Mouse (Mus musculus) limb, embryonic 14.5 days (tissue): ENCODE data around the gene Mroh2a. TPM values are rescaled to one million over a fixed set of nuclear protein-coding genes. Genes with fewer than 3 reads are reported as not detected.

ENCODE experiments used
- ATAC-seq: fragments of 200-750 bp; cut with Nextera tagmentation; 2 replicates; pipeline ENCODE4 v1.8.0; 2017; ENCODE audit warnings: low read depth, moderate number of reproducible peaks, moderate TSS enrichment; ENCODE audit not compliant: low FRiP score
- DNase-seq: peaks from one replicate; pipeline ENCODE4 v3.0.0-alpha.2; 2015; ENCODE audit warnings: low spot score
- H3K27ac ChIP-seq: fragments of 300-500 bp; sonication (generic); replicated peaks from 2 replicates; pipeline ENCODE4 v1.5.1; 2014; ENCODE audit warnings: low read depth, mild to moderate bottlenecking, low read length, moderate library complexity, mixed read lengths
- H3K27me3 ChIP-seq: fragments of 300-500 bp; sonication (generic); 2 replicates; pipeline ENCODE4 v1.6.1; 2014; ENCODE audit warnings: low read length, mixed read lengths; ENCODE audit not compliant: control insufficient read depth, insufficient read depth
- H3K36me3 ChIP-seq: fragments of 300-500 bp; sonication (generic); 2 replicates; pipeline ENCODE4 v1.6.1; 2014; ENCODE audit warnings: mild to moderate bottlenecking, low read length, moderate library complexity, mixed read lengths; ENCODE audit not compliant: control insufficient read depth, insufficient read depth
- H3K4me1 ChIP-seq: fragments of 300-500 bp; sonication (generic); 2 replicates; pipeline ENCODE4 v1.6.1; 2014; ENCODE audit warnings: antibody characterized with exemption, low read length, mixed read lengths; ENCODE audit not compliant: control insufficient read depth, insufficient read depth
- H3K4me2 ChIP-seq: fragments of 300-500 bp; sonication (generic); replicated peaks from 2 replicates; pipeline ENCODE4 v1.6.1; 2014; ENCODE audit warnings: low read depth, mild to moderate bottlenecking, low read length, moderate library complexity; ENCODE audit not compliant: severe bottlenecking
- H3K4me3 ChIP-seq: fragments of 300-500 bp; sonication (generic); replicated peaks from 2 replicates; pipeline ENCODE4 v1.5.1; 2014; ENCODE audit warnings: low read length
- H3K9ac ChIP-seq: fragments of 300-500 bp; sonication (generic); 2 replicates; pipeline ENCODE4 v1.6.1; 2014; ENCODE audit warnings: mild to moderate bottlenecking, low read depth, low read length, moderate library complexity; ENCODE audit not compliant: severe bottlenecking
- H3K9me3 ChIP-seq: fragments of 300-500 bp; sonication (generic); 2 replicates; pipeline ENCODE4 v1.6.1; 2016; ENCODE audit warnings: low read length; ENCODE audit not compliant: control insufficient read depth
- POLR2A ChIP-seq: fragments of 200-500 bp; IDR thresholded peaks from 2 replicates; pipeline ENCODE4 v1.8.0; 2012; ENCODE audit warnings: inconsistent platforms, mild to moderate bottlenecking, moderate library complexity, borderline replicate concordance; ENCODE audit not compliant: insufficient read depth, insufficient read length; ENCODE audit errors: extremely low read depth
- WGBS: fragments of 180-500 bp; shearing (Covaris S2); extraction: QIAGEN DNeasy Blood & Tissue Kit; methylation state at CpG from one replicate; pipeline ENCODE4 v1.1.7; 2014; 5-methylcytosine and 5-hydroxymethylcytosine counted together
- polyA plus RNA-seq, 2 experiments: library from polyadenylated mRNA; depleted of rRNA in 1 of 2; stranded (reverse) in 1 of 2; unstranded in 1 of 2; fragments of >200 nt; fragmentation: Nextera tagmentation in 1 of 2; extraction: Ambion mirVana in 1 of 2; gene quantifications; 2 replicates each; pipeline versions ENCODE4 v1.2.1 to v1.2.3; 2012 to 2014

The Mroh2a gene
- polyA plus RNA-seq (2012; rRNA removed) (0.15 and 0.20 TPM in 2 replicates), polyA plus RNA-seq (2014; fragmentation: Nextera tagmentation; extraction: Ambion mirVana) (1.7 and 2.2 TPM in 2 replicates)

DNA sequence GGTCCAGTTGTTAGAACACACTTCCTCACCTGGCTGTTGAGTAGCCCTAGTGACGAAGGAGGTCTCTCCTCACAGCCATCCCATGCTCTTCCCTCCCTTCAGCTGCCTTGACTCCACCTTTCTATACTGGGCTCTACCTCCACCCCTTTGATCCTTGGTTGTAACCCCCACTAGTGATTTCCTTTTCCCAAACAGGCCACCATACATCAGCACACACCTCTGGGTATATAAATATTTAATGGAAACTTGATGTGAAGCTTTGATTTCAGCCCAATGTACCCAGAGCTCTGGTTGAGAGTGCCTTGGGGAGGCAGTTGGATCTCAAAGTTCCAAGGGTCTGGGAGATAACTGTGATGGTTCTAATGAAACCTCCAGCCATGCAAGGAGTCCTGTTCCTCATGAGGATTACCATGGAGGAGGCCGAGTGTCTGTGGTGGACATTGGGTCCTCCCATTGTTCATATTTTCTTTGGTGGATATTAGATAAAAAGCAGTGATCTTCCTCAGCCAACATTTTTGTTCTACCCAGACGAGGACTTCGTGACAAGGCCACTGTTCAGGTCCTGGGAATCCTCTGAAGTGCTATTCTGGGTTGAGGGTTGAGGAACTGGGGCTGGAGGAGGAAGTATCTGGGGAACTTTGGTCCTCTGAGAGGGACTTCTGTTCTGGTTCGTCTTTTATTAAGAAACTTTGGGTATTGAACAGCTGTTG, at the start of gene Mroh2a:
Gene Mroh2a (plus strand): TSS at position 317 of the 710 bp plus-strand sequence.
- no peak for DNase-seq
- no peak for TF ChIP-seq POLR2A

DNA sequence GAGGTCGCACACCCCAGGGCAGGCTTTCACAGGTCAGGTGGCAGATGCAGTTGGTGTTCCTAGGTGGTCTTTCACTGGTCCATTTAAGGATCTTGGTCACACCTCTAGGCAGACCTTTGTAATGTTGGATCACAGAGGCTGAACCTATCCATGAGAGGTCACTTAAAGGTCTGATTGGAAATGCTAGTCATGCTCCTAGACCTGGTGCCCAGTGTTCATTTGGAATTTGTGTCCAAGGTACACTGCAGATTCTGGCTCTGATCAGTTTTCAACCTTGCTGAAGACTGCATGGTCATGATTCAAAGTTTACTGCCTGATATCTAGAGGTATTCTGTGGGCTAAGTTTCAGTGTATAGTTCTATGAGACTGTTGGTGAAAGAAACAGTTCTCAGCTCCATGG, 47.1 kb upstream of the Mroh2a start:
- Histone ChIP-seq H3K4me1 (no peaks in the 10 kb centered on the region), H3K36me3 (no peaks in the 10 kb centered on the region), H3K4me2 (no peak overlapping the region), H3K27me3 (no peaks in the 10 kb centered on the region), H3K4me3 (no peak overlapping the region), H3K9me3 (peaks cover 11% of the 10 kb centered on the region), H3K27ac (no peak overlapping the region), H3K9ac (no peak overlapping the region)
- no peak for DNase-seq
- no peak for ATAC-seq
- TF ChIP-seq POLR2A, result no peak
- 92% methylated on average over 1 of the region's 1 CpGs for WGBS

More for the DNA sequence above, at the start of gene Mroh2a:
- Histone ChIP-seq H3K4me3 (no peak within 1 kb of the TSS), H3K4me1 (no peaks in the 10 kb centered on the region), H3K27me3 (no peaks in the 10 kb centered on the region), H3K9ac (no peak within 1 kb of the TSS), H3K27ac (no peak within 1 kb of the TSS), H3K4me2 (no peak within 1 kb of the TSS), H3K36me3 (no peaks in the 10 kb centered on the region), H3K9me3 (peaks cover 68% of the 10 kb centered on the region)
- no peak for ATAC-seq
- 55% methylated on average over 5 of the region's 5 CpGs for WGBS

DNA sequence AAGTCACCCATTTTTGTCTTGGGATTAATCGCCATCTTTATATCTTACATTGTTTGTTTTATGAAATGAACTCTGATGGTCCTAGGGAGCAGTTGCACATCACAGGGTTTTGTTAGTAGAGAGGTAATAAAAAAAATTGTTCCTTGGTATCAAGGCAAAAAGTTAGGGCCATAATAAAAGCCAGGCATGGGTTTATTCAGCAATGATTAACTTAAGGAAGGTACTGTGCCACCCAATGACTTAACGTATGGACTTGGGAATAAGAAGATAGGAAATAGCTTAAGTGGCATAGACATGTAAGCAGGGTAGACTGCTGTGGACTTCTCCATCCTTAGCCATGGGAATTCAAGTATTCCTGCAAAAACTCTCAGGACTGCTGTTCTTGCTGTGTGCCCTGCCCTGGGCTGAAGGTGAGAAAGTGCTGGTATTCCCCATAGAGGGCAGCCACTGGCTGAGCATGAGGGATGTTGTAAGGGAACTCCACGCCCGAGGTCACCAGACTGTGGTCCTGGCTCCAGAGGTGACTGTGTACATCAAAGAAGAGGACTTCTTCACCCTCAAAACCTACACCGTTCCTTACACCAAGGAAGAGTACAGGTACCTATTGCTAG, 40.4 kb upstream of the Mroh2a start:
- no peaks in the 10 kb centered on the region for H3K27me3 ChIP-seq
- no peaks in the 10 kb centered on the region for H3K4me1 ChIP-seq
- no peaks in the 10 kb centered on the region for H3K36me3 ChIP-seq
- H3K4me3 ChIP-seq, result no peak overlapping the region
- ATAC-seq (no peak), DNase-seq (no peak)
- H3K9ac ChIP-seq, result no peak overlapping the region
- TF ChIP-seq POLR2A, result no peak
- WGBS, result 86% methylated on average over 5 of the region's 5 CpGs
- no peaks in the 10 kb centered on the region for H3K9me3 ChIP-seq
- H3K27ac ChIP-seq, result no peak overlapping the region
- H3K4me2 ChIP-seq, result no peak overlapping the region

DNA sequence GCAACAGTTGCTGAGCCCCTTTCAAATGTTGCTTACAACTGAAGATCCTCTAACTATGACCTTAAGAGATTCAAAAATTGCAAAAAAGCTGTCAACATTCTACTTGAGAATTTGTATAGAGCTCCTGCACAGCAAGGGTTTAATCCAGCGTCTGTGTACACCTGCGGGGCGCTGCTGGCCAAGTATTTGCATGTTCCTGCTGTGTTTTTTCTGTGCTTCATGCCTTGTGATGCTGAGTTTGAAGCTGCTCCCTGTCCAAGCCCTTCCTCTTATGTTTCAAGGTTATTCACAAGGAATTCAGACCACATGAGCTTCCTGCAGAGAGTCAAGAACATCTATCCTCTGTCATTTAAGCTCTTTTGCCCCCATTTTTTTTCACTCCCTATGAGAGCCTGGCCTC, 34.6 kb upstream of the Mroh2a start:
- no peak for ATAC-seq
- 61% methylated on average over 3 of the region's 3 CpGs for WGBS

DNA sequence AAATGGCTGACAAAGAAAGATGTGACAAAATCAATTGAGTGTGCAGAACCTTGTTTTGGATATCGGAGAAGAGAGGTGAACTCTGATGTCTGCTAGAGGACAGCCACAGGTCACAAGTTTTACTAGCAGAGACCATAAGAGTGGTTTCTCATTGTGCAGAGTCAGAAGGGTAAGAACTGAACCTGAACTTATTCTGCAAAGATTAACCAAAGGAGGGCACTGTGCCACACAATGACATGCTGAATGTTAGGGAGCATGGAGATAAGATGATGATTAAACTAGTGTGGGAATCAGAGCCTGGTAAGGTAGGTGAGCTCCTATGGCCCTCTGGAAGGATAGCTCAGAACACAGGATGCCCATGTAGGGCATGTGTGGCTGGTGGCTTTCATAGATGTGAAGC, 31.1 kb upstream of the Mroh2a start:
- ATAC-seq (no peak), DNase-seq (no peak)
- no peak for TF ChIP-seq POLR2A
- 97% methylated on average over 1 of the region's 1 CpGs for WGBS
- no peak overlapping the region for H3K4me2 ChIP-seq
- no peak overlapping the region for H3K27ac ChIP-seq
- no peaks in the 10 kb centered on the region for H3K27me3 ChIP-seq
- H3K9ac ChIP-seq, result no peak overlapping the region
- H3K4me1 ChIP-seq, result no peaks in the 10 kb centered on the region
- H3K9me3 ChIP-seq, result no peaks in the 10 kb centered on the region
- no peak overlapping the region for H3K4me3 ChIP-seq
- H3K36me3 ChIP-seq, result no peaks in the 10 kb centered on the region

More for the DNA sequence above, 34.6 kb upstream of the Mroh2a start:
- Histone ChIP-seq H3K4me2 (no peak overlapping the region), H3K9ac (no peak overlapping the region), H3K4me3 (no peak overlapping the region), H3K4me1 (no peaks in the 10 kb centered on the region), H3K9me3 (no peaks in the 10 kb centered on the region), H3K36me3 (no peaks in the 10 kb centered on the region), H3K27me3 (no peaks in the 10 kb centered on the region), H3K27ac (no peak overlapping the region)
- no peak for DNase-seq
- no peak for TF ChIP-seq POLR2A
